Mouse (Mus musculus) lung, adult 10 weeks (tissue): ENCODE results near the gene Mtpn. TPM values are rescaled to one million over a fixed set of nuclear protein-coding genes. Genes with fewer than 3 reads are reported as not detected.

Experiments used
- polyA plus RNA-seq: library from polyadenylated mRNA; stranded (reverse); fragments of 350-450 nt; fragmentation: Illumina TruSeq; extraction: RNeasy Lipid Tissue Mini Kit (QIAGEN cat#74804); gene quantifications from one replicate; pipeline ENCODE4 v1.2.3, GENCODE M21; 2014; ENCODE audit warnings: low read depth, low replicate concordance; ENCODE audit not compliant: insufficient read depth

Mtpn gene
- 54.9 TPM for polyA plus RNA-seq

DNA sequence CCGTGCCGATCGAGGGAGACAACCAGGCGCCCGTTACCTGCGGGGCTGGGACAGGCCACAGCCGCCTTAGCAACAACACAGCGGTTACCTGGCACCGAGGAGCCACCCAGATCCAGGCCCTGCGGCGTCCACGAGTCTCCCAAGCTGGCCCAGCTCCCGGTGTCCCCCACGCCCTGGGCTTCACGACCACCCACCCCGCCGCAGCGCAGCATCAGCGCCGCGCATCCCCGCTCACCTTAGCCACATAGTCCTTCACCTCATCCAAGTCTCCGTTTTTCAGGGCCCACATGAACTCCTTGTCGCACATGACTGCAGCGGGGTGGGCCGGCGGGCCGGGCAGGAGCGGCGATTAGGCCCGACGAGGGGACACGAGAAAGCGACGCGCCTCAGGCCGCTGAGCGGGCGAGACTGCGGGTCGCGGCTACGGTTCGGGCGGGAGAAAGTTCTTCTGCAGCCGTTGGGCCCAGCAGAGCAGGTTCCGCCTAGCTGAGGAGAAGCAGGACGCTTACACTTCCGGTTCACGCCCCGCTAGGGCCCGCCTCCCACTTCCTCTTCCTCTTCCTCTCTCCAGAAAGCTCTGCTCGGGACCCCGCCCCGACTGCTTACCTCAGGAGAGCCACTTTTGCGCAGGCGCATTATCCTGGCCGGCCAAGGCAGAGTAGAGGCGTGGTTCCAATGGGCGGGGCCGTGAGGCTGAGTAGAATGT, at the start of gene Mtpn:
Gene Mtpn (minus strand): TSS at position 585 of the 706 bp plus-strand sequence.

Other genes starting within 250 kb of the Mtpn start
- 0.89 TPM for gene Slc13a4, start 231.8 kb downstream of the Mtpn start, polyA plus RNA-seq
- gene Fam180a, start 213.7 kb downstream of the Mtpn start, polyA plus RNA-seq, result 3.1 TPM